Mouse (Mus musculus) frontal cortex, postnatal 14 days (tissue): ENCODE measurements at regions not wholly inside any gene's neighbourhood (a gene's known extent, or its start where the extent isn't known, plus 50 kb on each side); places are given as distances from the start of the nearest gene placed in this dataset.
A peak's percentile ranks its signal among the peaks of the same experiment; 100 is the strongest.
"Not testable (repeated sequence)": the region's sequence is repeated elsewhere in the genome, so short reads cannot be mapped to it uniquely, and the experiment has no call there.

Experiments
- DNase-seq, 2 experiments: peaks; one replicate each; pipeline ENCODE4 v3.0.0; 2022; ENCODE audit warnings: low spot score in 2 of 2

GRCm38 (mm10) chr2:51682177-51682576 is 54.9 kb downstream of the Tas2r134 start:
- no peak for DNase-seq

- no peak for DNase-seq
These were observed 55.4 kb downstream of the Tas2r134 start for GRCm38 (mm10) chr2:51682745-51683144.

GRCm38 (mm10) chr2:51705110-51705509 is 77.8 kb downstream of the Tas2r134 start:
- no peak for DNase-seq

GRCm38 (mm10) chr2:51708701-51709100 is 81.4 kb downstream of the Tas2r134 start:
- DNase-seq, result no peak

GRCm38 (mm10) chr2:51712611-51713010 is 85.3 kb downstream of the Tas2r134 start:
- DNase-seq, result no peak

- DNase-seq, result no peak
These were observed 103.5 kb downstream of the Tas2r134 start for GRCm38 (mm10) chr2:51730805-51731204.

- DNase-seq, result no peak
These were observed 104.4 kb downstream of the Tas2r134 start for GRCm38 (mm10) chr2:51731703-51732102.

- no peak for DNase-seq
These were observed 105.0 kb downstream of the Tas2r134 start for GRCm38 (mm10) chr2:51732355-51732754.

- DNase-seq, result no peak
These were observed 105.9 kb downstream of the Tas2r134 start for GRCm38 (mm10) chr2:51733218-51733617.

GRCm38 (mm10) chr2:51736452-51736851 is 109.1 kb downstream of the Tas2r134 start:
- no peak for DNase-seq

GRCm38 (mm10) chr2:51747675-51748319 is 120.5 kb downstream of the Tas2r134 start:
- no peak for DNase-seq

- DNase-seq, result no peak
These were observed 121.9 kb downstream of the Tas2r134 start for GRCm38 (mm10) chr2:51749247-51749646.

- DNase-seq, result no peak
These were observed 125.7 kb downstream of the Tas2r134 start for GRCm38 (mm10) chr2:51752941-51753564.

GRCm38 (mm10) chr2:51753565-51754031 is 126.3 kb downstream of the Tas2r134 start:
- no peak for DNase-seq

- DNase-seq, result no peak
These were observed 130.1 kb downstream of the Tas2r134 start for GRCm38 (mm10) chr2:51757361-51757760.

GRCm38 (mm10) chr2:51758093-51758492 is 130.8 kb downstream of the Tas2r134 start:
- DNase-seq, result no peak

- no peak for DNase-seq
These were observed 135.6 kb downstream of the Tas2r134 start for GRCm38 (mm10) chr2:51762866-51763265.

GRCm38 (mm10) chr2:51767507-51768135 is 140.3 kb downstream of the Tas2r134 start:
- no peak for DNase-seq

- DNase-seq, result peak; percentile 15 to 42
These were observed 141.3 kb downstream of the Tas2r134 start for GRCm38 (mm10) chr2:51768298-51769271.

- DNase-seq, result no peak
These were observed 149.8 kb downstream of the Rbm43 start for GRCm38 (mm10) chr2:51785169-51785568.

- peak in 1 of 2 experiments; percentile 5 for DNase-seq
These were observed 146.1 kb downstream of the Rbm43 start for GRCm38 (mm10) chr2:51788896-51789295.

- not testable (repeated sequence) for DNase-seq
These were observed 141.7 kb downstream of the Rbm43 start for GRCm38 (mm10) chr2:51793291-51793690.
